Mouse (Mus musculus) kidney, adult 8-10 months (tissue): ENCODE results near the gene Pnp2.
A peak's percentile ranks its signal among the peaks of the same experiment; 100 is the strongest.
"Not testable (repeated sequence)": the region's sequence is repeated elsewhere in the genome, so short reads cannot be mapped to it uniquely, and the experiment has no call there.

ENCODE experiments used
- DNase-seq, 2 experiments: peaks; one replicate each; pipeline ENCODE4 v3.0.0; 2022

Pnp2 gene

DNA sequence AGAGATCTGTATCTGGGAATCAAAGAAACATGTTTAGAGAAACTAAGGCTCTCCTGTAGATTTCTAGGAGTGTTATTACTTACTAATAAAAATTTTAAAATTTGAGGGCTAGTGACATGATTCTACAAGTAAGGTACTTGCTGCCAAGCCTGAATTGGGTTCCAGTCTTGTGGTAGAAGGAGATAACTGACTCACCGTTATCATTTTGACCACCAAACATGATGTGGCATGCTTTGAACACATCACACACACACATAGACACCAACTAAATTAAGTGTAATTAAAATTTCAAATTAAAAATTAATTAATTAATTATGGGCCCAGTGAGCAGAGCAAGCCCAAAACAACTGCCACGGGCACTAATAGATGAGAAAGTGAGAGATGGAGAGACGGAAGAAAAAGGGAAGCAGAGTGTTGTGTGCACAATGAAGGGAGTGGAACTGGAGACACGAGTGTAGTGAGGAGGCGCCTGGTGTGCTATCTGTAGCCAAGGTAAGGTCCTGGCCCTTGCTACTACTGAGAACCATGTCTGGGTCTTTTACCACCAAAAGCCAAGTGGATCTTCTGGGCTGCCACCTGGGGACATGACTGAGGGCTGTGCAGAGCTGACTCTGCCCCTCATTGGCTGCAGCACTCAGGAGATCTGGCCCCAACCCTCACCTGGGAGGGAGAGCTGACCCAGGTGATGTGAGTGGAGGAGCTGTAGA is 2.6 kb downstream of the Pnp2 start:
- DNase-seq: not testable (repeated sequence)

DNA sequence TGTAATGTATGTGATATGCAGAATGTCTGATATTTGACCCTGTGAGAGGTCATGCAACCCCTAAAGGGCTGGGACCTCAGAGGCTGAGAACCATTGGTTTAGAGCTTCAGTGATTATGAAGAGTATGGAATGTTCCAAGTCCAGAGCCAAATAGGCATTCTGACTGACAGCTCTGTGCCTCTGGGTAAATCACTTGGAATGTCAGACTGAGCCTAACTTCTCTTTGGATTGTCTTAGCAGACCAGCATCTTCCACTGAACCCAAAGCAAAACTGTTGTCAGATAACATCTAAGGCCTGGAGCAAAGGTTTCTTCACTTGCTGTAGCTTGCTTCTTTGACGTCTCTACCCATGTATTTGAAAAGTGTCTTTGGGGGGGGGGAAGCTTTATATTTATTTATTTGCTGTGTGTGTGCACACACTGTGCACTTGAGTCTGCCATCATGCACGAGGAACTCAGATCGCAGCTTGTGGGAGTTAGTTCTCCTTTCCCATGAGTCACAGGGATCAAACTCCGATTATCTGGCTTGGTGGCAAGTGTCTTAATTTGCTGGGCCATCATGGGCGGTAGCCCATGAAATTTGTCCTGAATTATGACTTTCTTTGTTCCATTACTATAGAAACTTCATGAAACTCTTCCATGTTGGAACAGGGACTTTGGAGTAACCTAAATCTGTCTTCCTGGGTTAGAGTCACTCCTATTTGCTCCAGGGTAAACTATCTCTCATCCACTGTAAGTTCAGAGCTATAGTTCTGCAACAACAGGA is 12.6 kb downstream of the Pnp2 start:
- DNase-seq: no peak

DNA sequence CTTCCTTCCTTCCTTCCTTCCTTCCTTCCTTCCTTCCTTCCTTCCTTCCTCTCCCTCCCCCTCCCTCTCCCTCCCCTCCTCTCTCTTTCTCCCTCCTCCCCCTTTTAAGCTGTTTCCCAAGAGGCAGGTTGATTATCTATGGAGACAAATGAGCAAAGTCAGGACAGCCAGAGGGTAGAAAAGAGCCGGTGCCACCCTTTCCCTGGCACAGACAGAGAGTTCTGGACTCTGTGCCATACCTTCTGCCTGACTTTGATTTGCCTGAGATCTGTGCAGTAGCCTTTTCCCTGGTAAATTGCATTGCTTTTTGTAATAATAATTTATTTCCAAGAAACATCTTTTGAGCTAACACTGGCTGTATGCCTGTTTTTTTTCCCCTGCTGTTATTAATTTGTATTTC is 13.2 kb downstream of the Pnp2 start:
- no peak for DNase-seq

DNA sequence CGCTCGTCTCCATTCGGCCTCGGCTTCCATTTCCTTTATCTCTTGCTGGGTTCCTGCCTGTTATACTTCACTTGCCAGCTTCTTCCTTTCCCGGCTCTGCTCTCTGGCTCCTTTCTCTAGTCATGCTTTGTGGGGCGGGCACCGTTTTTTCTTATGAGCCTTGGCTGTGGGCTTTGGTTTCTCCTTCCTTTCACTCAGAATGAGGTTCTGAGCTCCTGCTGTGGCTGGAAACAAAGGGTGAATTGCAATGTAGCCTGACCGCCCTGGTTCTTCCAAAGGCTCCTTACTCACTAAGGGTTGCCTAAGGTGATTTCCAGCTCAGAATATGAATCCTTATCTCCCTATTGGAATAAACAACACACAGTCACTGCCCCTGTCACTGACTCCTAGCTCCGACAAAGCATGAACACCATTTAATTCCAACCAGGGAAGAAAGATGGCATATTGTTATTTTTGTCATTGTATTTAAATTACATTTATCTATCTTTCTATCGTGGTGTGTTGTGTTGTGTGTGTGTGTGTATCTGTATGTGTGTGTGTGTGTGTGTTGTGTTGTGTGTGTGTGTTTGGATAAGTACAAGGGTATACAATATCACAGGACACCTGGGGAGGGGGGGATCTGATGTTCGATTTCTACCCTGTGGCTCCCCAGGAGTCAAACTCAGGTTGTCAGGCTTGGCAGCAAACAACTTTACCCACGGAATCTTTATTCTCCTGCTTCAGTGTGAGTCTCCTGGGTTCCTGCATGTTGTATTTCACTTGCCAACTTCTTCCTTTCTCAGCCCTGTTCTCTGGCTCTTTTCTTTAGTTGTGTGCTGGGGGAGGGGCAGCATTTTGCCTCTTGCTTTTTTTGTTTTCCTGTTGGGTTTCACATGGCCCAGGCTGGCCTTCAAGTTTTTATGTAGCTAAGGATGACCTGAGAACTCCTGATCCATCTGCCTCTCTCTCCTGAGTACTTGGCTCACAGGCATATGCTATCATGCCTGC is 14.1 kb downstream of the Pnp2 start:
- no peak for DNase-seq

DNA sequence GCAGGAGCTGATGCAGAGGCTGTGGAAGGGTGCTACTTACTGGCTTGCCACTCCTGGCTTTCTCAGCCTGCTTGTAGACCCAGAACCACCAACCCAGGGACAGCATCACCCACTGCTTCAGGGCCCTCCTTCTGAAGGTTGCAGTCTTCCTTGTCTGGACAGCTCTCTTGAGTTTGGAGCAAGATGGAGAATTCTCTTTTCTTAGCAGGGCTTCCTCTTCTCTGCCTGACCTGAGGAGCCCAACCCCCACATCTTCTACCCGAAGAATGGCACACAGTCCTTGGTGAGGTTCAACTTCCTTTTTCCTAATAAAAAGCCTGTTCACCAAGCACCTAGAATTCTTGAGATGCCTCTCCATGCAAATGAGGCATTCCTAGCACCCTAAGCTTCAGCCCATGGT is 15.0 kb downstream of the Pnp2 start:
- no peak for DNase-seq

DNA sequence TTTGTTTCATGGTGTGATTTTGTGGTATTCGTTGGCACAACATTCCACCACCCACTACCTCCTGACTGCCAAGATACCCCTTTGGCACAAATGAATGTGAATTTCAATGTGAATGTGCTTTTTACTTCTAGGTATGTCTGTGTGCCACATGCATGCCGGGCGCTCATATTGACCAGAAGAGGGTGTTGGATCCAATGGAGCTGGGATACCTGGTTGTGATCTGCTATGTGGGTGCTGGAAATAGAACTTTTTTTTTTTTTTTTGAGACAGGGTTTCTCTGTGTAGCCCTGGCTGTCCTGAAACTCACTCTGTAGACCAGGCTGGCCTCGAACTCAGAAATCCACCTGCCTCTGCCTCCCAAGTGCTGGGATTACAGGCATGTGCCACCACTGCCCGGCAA is 17.3 kb downstream of the Pnp2 start:
- DNase-seq: not testable (repeated sequence)

DNA sequence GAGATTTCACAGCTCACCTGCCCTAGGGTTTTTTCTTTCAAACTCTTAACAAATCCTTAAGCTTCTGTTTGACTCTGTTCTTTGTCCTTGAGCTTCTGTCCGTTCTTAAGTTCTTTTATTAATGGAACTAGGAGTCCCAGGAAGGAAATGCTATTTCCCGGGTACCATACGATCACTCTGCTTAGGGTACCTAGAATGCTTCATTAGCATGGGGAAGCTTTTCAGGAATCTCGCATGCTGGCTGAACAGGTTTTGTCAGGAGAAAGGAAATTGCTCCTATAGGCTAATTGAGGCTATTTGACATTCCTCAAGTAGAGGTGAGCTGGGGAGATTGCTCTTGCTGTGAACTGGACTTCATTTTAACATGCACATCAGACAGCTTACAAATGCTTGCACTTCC is 17.9 kb downstream of the Pnp2 start:
- peak in 1 of 2 experiments; percentile 25 for DNase-seq

DNA sequence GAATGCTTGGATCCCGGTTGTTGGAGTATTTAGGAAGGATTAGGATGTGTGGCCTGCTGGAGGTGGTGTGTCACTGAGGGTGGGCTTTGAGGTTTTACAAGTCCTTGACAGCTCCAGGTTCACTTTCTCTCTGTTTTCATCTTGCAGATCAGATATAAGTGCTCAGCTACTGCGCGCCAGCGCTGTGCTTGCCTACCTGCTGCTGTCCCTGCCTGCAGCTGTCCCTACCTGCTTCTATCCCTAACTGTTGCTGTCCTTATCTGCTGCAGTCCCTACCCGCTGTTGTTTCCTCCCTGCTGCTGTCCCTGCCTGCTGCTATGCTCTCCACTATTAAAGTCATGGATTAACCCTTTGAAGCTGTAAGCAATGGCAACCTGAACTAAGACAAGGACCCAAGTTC is 19.2 kb downstream of the Pnp2 start:
- DNase-seq: no peak

DNA sequence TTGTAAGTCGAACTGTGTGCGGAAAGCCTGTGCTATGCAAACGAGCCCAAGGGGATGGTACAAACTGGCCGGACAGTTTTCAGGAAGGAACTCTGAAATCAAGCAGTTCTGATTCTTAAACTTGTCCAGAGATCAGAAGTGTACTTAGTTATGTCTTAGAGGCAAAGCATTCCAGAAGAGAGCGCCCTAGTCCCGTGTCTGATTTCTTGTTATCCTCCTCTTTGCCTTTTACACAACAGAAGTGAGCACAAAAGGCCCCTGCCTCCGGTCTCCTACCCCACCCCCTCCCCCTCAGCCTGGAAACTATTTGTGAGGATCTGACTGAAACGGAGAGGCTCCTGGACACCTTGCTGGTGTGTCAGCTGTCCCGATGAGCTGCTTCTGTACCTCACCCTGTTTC is 20.9 kb downstream of the Pnp2 start:
- DNase-seq: peak; percentile 28 to 29

DNA sequence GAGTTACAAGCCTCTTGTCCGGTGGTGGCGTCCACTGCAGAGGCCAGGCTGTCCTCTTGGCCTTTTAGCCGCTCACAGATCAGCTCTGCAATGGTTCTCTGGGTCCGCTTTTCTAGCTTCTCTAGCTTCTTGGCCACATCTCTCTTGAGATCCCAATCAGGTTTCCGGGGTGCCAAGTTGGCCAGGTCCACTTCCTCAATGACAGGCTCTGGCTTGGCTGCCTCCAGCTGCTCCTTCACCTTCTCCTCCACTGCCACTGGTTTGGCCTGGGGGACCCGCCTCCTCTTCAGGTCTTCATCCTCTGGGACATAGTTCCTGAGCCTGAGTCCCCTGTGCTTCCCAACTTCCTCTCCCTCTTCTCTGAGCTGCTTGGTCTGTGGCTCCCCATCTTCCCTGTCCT is 22.7 kb downstream of the Pnp2 start:
- not testable (repeated sequence) for DNase-seq

DNA sequence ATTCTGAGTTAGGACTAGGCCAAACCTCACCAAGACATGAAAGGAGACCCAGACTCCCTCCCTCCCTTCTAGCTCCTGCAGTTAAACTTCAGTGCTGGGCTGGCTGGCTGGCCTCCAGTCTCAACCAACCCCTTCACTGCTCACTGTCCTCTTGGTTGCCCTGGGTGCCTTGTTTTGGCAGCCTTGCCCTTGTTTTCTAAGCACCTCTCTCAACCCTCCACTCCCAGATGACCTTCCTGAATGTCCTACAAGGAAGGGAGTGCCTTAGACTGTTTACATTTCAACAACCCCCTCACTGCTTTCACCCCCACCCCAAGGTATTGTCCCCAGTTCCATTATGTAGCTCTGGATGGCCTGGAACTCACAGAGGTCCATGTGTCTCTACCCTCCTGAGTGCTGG is 23.8 kb downstream of the Pnp2 start:
- peak in 1 of 2 experiments; percentile 36 for DNase-seq

DNA sequence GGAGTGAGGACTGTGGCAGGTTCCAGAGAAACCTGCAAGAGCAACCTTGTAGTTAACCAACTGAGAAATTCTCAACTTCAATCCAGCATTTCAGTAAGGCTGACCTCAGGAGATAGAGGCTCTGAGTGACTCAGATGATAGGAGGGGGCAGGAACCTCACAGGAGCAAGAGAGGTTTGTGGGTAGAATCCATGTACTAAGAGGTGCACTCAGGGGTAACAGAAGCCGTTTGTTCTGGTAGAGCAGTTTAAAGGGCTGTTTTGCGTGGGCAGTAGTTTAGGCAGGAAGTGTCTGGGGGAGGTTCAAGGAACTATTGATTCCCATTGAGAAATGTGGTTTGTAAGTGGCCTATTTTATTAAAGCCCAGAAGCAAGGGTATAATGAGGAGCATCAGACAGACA is 25.4 kb downstream of the Pnp2 start:
- DNase-seq: no peak

DNA sequence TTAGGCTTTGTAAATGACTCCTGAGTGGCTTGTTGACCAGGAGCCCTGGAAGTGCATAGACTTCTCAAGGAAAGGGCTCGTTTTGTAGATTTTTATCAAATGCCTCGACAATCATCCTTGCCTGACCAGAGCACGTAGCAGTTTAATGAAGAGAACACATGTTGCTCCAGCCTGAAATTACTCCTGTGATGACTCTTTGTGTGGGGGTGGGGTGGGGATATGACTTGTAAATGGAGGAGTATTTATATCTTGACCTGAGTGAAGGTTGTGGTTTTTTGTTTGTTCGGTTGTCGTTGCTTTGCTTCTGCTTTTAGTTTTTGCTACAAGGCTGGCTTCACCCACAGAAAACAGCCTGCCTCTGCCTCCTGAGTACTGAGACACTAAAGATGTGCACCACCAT is 26.0 kb downstream of the Pnp2 start:
- DNase-seq: no peak

DNA sequence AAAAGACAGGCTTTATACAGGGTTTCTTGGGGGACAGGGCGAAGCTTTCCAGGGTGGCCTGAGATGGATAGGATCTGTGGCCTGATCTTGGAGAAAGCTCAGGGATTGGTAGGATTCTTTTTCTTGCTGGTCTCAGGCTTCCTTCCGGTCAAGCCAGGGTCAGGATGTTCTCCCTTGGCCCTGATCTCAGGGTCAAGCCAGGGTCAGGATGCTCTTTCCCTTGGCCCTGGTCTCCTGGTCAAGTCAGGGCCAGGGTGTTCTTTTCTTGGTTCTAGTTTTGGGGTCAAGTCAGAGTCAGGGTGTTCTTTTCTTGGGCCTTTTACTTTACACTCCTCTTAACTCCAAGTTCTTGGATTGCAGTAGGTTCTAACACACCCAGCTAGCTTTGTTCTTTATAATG is 31.9 kb downstream of the Pnp2 start:
- peak; percentile 33 to 44 for DNase-seq

DNA sequence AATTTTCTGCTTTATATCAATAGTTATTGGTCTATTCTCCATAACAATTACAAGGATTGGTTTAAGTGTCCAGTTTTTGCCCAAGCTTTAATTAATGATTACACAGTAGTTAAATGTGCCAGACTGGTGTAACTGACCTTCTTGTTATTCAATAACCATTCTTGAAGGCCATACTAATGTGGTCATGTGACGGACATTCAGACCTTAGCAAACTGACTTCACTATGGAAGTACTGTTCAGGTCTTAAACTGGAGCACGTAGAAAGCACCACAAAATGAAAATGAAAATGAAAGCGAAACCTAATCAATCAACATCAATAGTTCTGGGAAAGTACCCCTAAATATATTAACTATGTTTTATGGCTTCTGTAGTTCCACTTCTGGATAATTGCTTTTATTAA is 35.2 kb downstream of the Pnp2 start:
- peak; percentile 24 to 85 for DNase-seq

DNA sequence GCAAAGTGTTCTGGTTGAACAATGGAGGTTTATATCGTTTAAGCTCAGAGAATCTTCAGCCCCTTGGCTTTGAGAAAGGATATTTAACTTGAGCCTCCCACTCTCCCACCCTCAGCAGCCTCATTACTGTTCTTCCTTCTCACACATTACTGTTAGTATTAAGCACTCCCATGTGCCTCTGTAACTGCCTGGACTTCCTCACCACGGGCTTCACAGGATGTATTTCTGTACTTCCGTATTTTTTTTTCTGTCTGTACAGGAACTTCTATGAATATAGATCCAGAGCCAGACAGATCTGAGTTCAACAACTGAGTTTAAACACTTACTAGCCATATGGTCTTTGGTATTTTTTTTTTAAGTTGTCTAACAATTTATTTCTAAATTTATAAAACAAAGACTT is 41.3 kb downstream of the Pnp2 start:
- no peak for DNase-seq

DNA sequence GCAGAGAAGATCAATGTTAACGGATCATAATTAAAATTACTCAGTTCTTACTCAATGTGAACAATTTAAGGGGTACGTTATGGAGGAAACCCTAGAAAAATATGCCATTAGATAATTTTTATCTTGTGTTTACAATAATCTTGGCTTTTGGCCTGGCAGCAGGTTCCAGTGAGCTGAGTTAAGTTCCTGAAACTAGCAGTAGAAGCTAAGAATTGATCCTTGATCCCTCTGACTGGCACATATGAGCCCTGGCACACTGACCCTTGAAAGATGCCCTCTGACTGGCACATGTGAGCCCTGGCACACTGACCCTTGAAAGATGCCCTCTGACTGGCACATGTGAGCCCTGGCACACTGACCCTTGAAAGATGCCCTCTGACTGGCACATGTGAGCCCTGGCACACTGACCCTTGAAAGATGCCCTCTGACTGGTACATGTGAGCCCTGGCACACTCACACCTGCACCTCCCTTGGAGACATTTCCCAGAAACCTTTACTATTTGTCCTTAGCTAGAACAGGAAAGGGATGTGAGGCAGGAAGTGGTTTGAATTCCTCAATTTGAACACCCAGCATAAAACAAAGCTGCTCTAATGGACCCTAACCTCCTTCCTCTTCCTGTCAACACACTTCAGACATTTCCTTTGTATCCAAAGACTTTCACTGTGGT is 42.3 kb downstream of the Pnp2 start:
- DNase-seq: peak; percentile 52 to 58

DNA sequence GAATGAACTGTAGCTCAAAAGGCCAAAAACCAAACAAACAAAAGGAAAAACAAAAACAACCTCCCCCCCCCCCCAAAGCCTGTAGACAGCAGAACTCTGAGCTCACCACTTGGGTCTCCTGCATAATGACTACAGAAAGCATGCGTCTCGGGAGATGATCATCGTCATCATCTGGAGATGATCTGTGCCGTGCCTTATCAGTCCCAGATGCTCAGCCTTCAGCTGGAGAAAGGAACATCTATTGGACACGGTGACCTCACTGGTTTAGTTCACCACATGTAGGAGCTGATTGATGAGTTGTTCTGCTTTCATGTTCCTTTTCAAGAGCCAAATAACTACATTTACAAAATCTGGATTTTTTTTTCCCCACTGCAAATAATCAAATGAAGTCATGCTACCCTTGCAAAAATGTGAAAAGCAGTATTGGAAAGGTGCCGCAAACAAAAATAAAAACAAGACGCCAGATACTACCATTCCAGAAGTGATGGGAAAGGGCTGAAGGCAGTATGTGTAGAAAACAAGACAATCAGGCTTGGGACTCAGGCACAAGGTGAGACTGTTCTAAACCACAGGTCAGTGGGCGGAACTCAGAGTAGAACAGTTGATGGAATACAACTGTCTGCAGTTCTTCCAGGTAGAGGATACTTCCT is 51.5 kb downstream of the Pnp2 start, which contains the start of gene Rnase10:
Gene Rnase10 (plus strand): TSS at position 600 of the 650 bp plus-strand sequence.
- no peak for DNase-seq

DNA sequence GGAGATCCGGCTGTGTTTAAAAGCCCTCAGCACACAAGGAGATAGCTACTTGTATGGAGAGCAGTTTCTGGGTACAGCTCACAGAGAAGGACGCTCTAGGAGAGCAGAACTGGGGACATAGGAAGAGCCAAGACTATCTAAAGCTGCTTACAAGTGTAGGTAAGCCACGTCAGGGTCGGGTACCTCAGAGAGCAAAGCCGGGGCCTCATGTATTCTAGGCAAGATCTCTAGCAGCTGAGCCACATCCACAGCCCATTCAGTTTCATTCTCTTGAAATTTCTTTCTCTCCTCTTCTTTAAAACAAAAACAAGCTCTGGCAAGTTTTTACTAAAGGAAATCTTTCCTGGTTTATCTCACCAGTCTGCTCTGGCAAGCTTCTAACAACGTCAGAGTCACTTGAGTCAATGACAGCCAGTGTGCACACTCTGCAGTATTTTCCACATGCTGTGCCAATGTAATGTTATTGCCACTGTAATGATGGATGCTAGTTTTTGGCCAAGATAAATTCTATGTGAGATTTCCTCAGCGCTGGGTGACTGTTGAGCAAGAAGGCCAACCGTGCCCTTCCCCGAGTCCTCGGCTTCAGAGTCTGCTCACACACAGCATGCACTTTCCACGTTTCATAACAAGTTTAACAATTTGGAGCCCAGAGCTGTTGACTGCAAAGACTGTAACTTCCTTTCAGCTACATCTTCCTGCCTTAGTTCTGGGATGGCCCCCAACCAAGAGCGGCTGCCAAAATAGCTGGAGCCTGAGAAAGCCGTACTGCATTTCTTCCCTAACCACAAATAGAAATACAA is 52.3 kb downstream of the Pnp2 start:
- peak; percentile 23 to 35 for DNase-seq

DNA sequence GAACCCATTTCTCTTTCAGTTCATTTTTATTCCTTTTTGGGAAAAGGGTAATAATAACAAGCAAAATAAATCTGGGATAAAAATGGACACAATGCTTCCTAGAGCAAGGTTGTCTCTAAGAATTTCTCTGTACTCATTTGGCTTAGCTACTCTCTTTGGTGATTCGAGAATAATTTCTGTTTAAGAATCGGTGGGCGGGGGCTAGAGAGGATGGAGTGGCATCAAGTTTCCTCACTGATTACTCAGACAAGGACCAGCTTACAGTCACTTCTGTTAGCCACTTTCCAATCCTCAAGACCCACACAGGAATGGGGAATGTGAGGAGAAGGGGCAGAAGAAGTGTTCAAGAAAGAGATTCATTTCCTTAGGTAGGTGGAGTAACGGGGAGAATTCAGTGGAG is 53.0 kb downstream of the Pnp2 start:
- DNase-seq: no peak

DNA sequence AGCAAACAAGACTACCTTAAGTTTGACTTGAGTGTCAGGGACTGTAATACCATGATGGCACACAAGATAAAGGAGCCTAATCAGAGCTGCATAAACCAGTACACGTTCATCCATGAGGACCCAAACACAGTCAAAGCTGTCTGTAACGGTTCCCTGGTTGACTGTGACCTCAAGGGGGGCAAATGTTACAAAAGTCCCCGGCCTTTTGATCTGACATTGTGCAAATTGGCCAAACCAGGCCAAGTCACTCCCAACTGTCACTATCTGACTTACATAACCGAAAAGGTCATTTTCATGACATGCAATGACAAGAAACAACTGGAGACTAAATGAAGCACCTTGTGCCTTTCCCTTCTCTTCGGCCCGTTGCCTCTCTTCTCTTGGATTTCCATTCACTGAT is 53.8 kb downstream of the Pnp2 start:
- no peak for DNase-seq
